Comparison of ENCODE assay signal across 8 mouse cellular contexts in the genomic region with DNA sequence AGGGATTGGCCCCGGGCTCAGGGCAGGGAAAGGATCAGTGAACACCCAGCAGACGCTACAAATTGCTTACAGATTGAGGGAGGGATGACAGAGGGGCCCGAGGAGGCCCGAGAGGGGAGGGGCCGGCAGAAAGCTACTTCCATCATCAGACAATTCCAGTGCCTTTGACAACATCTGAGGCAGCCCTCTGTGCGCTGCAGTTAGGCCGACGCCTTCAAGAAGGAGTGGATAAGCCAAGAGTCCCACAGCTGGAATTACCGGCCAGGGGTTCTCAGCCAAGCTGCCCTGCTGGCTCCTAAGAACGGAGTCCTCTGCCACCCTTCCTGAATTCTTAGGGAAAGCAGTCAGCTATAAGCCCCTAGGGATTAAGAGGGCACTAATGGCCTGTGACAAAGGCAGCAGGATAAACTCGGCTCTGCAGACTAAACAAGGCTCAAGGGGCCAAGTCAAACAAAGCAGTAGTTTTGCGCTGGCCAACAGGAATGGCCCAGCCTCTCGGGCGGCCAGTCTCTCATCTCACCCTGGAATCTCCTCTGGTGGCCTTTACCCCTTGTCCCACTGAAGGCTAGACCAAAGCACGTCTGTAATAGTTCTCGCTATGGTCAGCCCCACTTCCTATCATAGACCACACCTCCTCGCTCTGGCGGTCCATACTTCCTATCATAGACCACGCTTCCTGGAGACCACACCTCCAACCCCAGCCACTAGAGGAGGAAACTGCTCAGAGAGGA.
DNase-seq lines count a peak whose midpoint lies in the region.

No protein-coding gene starts in this region.

- DNase-seq in spleen, adult 18-20 months, result peak; percentile 11 to 12
- DNase-seq in spleen, adult 12 weeks (ENCODE audit: low spot score), result no peak
- DNase-seq in forelimb bud, embryonic 11.5 days (ENCODE audit: low read depth, low spot score), result peak; percentile 59
- peak; percentile 17 for DNase-seq in kidney, adult 9 months
- DNase-seq in lung, postnatal 10 days, result peak; percentile 75
- no peak for DNase-seq in right cerebral cortex, postnatal 14 days
- DNase-seq in left cerebral cortex, adult 18-20 months (ENCODE audit: low spot score in 2 of 2), result no peak
- no peak for DNase-seq in left cerebral cortex, adult 8-10 months (ENCODE audit: low spot score in 2 of 2)

Comparison
In these comparisons a context has a peak if more than half of its experiments do, and no peak if none do; other contexts are left out.
1. DNase-seq: peak in spleen, adult 18-20 months (2 of 2), forelimb bud, embryonic 11.5 days (single experiment), kidney, adult 9 months (single experiment) and lung, postnatal 10 days (single experiment); none in spleen, adult 12 weeks (single experiment), right cerebral cortex, postnatal 14 days (single experiment), left cerebral cortex, adult 18-20 months (0 of 2) and left cerebral cortex, adult 8-10 months (0 of 2).